Mouse (Mus musculus): ENCODE results near the gene Fap. TPM values are rescaled to one million over a fixed set of nuclear protein-coding genes. Genes with fewer than 3 reads are reported as not detected.

The Fap gene
- polyA plus RNA-seq, 1 experiment from 2014 or later, result 3.1 TPM

- 73% methylated on average over 6 of the region's 6 CpGs for WGBS
- Histone ChIP-seq H3K9ac (no peak overlapping the region), H3K36me3 (no peaks in the 10 kb centered on the region), H3K4me1 (no peaks in the 10 kb centered on the region), H3K27me3 (0 out of 2 replicates have a peak, but pooled peaks cover 2% of the 10 kb centered on the region), H3K4me2 (replicated peaks) (no peak overlapping the region), H3K4me3 (no peak overlapping the region), H3K9me3 (replicated peaks) (no peaks in the 10 kb centered on the region), H3K27ac (no peak overlapping the region)
- no peak for ATAC-seq (ENCODE audit: low FRiP score)
Observed at GRCm38 (mm10) chr2:62454033-62454432, 119.8 kb downstream of the Fap start.

Other genes with a start within 250 kb of the Fap start
- 0.99 and 1.9 TPM in 2 replicates for gene Dpp4, start 161.8 kb downstream of the Fap start, polyA plus RNA-seq (2016; fragmentation: Nextera tagmentation; extraction: Ambion mirVana)
- gene Gcg, start 90.4 kb downstream of the Fap start, polyA plus RNA-seq (2016; fragmentation: Nextera tagmentation; extraction: Ambion mirVana), result not detected in 2 replicates
- 2.0 and 2.3 TPM in 2 replicates for gene Ifih1, start 72.2 kb upstream of the Fap start, polyA plus RNA-seq (2016; fragmentation: Nextera tagmentation; extraction: Ambion mirVana)
- 3.0 TPM in 2 replicates for gene Gca, start 90.2 kb upstream of the Fap start, polyA plus RNA-seq (2016; fragmentation: Nextera tagmentation; extraction: Ambion mirVana)

Measured in hindbrain, embryonic 12.5 days (tissue).